Mouse (Mus musculus): Measurements from ENCODE around the gene Ntn3.
A peak's percentile ranks its signal among the peaks of the same experiment; 100 is the strongest.

Gene Ntn3

GRCm38 (mm10) chr17:24211631-24212440 lies 2.5 kb upstream of the Ntn3 start:
- DNase-seq (ENCODE audit: low spot score in 2 of 2), result peak; percentile 79 to 91

GRCm38 (mm10) chr17:24210591-24210990 lies 1.3 kb upstream of the Ntn3 start:
- no peak for DNase-seq (ENCODE audit: low spot score in 2 of 2)

GRCm38 (mm10) chr17:24209916-24210240 lies 547 bp upstream of the Ntn3 start:
- no peak for DNase-seq (ENCODE audit: low spot score in 2 of 2)

- DNase-seq (ENCODE audit: low spot score in 2 of 2), result no peak
Observed at GRCm38 (mm10) chr17:24208641-24209042, 689 bp downstream of the Ntn3 start.

GRCm38 (mm10) chr17:24207768-24208640 lies 1.3 kb downstream of the Ntn3 start:
- DNase-seq (ENCODE audit: low spot score in 2 of 2), result no peak

GRCm38 (mm10) chr17:24206451-24207351 lies 2.6 kb downstream of the Ntn3 start:
- DNase-seq (ENCODE audit: low spot score in 2 of 2), result peak; percentile 78 to 79

GRCm38 (mm10) chr17:24205908-24206361 lies 3.4 kb downstream of the Ntn3 start:
- peak in 1 of 2 experiments; percentile 43 for DNase-seq (ENCODE audit: low spot score in 2 of 2)

GRCm38 (mm10) chr17:24205284-24205888 lies 3.9 kb downstream of the Ntn3 start, which contains the start of gene Tbc1d24:
Gene Tbc1d24 (minus strand): TSS chr17:24205562.
- peak; percentile 92 to 93 for DNase-seq (ENCODE audit: low spot score in 2 of 2)

- no peak for DNase-seq (ENCODE audit: low spot score in 2 of 2)
Observed at GRCm38 (mm10) chr17:24204846-24205245, 4.5 kb downstream of the Ntn3 start.

- no peak for DNase-seq (ENCODE audit: low spot score in 2 of 2)
Observed at GRCm38 (mm10) chr17:24203611-24204534, 5.5 kb downstream of the Ntn3 start.

GRCm38 (mm10) chr17:24203068-24203467 lies 6.3 kb downstream of the Ntn3 start:
- no peak for DNase-seq (ENCODE audit: low spot score in 2 of 2)

GRCm38 (mm10) chr17:24201092-24201491 lies 8.2 kb downstream of the Ntn3 start:
- DNase-seq (ENCODE audit: low spot score in 2 of 2), result no peak

- DNase-seq (ENCODE audit: low spot score in 2 of 2), result no peak
Observed at GRCm38 (mm10) chr17:24199741-24200140, 9.6 kb downstream of the Ntn3 start.

GRCm38 (mm10) chr17:24199252-24199651 lies 10.1 kb downstream of the Ntn3 start:
- DNase-seq (ENCODE audit: low spot score in 2 of 2), result peak; percentile 70 to 85

GRCm38 (mm10) chr17:24197032-24197824 lies 12.1 kb downstream of the Ntn3 start:
- DNase-seq (ENCODE audit: low spot score in 2 of 2), result peak; percentile 47 to 51

- no peak for DNase-seq (ENCODE audit: low spot score in 2 of 2)
Observed at GRCm38 (mm10) chr17:24195349-24195748, 14.0 kb downstream of the Ntn3 start.

- DNase-seq (ENCODE audit: low spot score in 2 of 2), result no peak
Observed at GRCm38 (mm10) chr17:24193769-24194168, 15.6 kb downstream of the Ntn3 start.

- DNase-seq (ENCODE audit: low spot score in 2 of 2), result no peak
Observed at GRCm38 (mm10) chr17:24193268-24193667, 16.1 kb downstream of the Ntn3 start.

GRCm38 (mm10) chr17:24192848-24193247 lies 16.5 kb downstream of the Ntn3 start:
- no peak for DNase-seq (ENCODE audit: low spot score in 2 of 2)
